Mouse (Mus musculus) limb, embryonic 12.5 days (tissue): ENCODE data around the gene Ascl1. TPM values are rescaled to one million over a fixed set of nuclear protein-coding genes. Genes with fewer than 3 reads are reported as not detected.

Source experiments
- ATAC-seq: fragments of 200-750 bp; cut with Nextera tagmentation; 2 replicates; pipeline ENCODE4 v1.8.0; 2017; ENCODE audit warnings: low read depth, moderate TSS enrichment; ENCODE audit not compliant: insufficient number of reproducible peaks, insufficient read depth, low FRiP score, low TSS enrichment
- H3K27ac ChIP-seq: fragments of 300-500 bp; sonication (generic); 2 replicates; pipeline ENCODE4 v1.5.1; 2016; ENCODE audit warnings: mild to moderate bottlenecking, moderate library complexity
- H3K27me3 ChIP-seq: fragments of 300-500 bp; sonication (generic); 2 replicates; pipeline ENCODE4 v1.6.1; 2016; ENCODE audit warnings: mild to moderate bottlenecking, moderate library complexity
- H3K36me3 ChIP-seq: fragments of 300-500 bp; sonication (generic); 2 replicates; pipeline ENCODE4 v1.6.1; 2016; ENCODE audit warnings: mild to moderate bottlenecking, moderate library complexity
- H3K4me1 ChIP-seq: fragments of 300-500 bp; sonication (generic); replicated peaks from 2 replicates; pipeline ENCODE4 v1.6.1; 2016
- H3K4me2 ChIP-seq: fragments of 300-500 bp; sonication (generic); 2 replicates; pipeline ENCODE4 v1.6.1; 2016; ENCODE audit warnings: mild to moderate bottlenecking, moderate library complexity
- H3K4me3 ChIP-seq: fragments of 300-500 bp; sonication (generic); replicated peaks from 2 replicates; pipeline ENCODE4 v1.5.1; 2016; ENCODE audit warnings: mild to moderate bottlenecking
- H3K9ac ChIP-seq: fragments of 300-500 bp; sonication (generic); replicated peaks from 2 replicates; pipeline ENCODE4 v1.6.1; 2016; ENCODE audit warnings: mild to moderate bottlenecking, moderate library complexity
- H3K9me3 ChIP-seq: fragments of 300-500 bp; sonication (generic); 2 replicates; pipeline ENCODE4 v1.6.1; 2016; ENCODE audit warnings: mild to moderate bottlenecking, moderate library complexity
- WGBS: fragments of 180-500 bp; shearing (Covaris S2); methylation state at CpG from one replicate; pipeline ENCODE4 v1.1.7; 2016; 5-methylcytosine and 5-hydroxymethylcytosine counted together
- polyA plus RNA-seq: library from polyadenylated mRNA; unstranded; fragments of >200 nt; fragmentation: Nextera tagmentation; extraction: Ambion mirVana; gene quantifications from 2 replicates; pipeline ENCODE4 v1.2.1, GENCODE M21; 2016

Gene Ascl1
- polyA plus RNA-seq, 1 experiment from 2014 or later = 0.10 TPM

- peaks cover 4% of the 10 kb centered on the region; the same call in 1 of the 2 replicates for H3K9me3 ChIP-seq
- H3K9ac ChIP-seq = no peak overlapping the region
- H3K4me3 ChIP-seq = no peak overlapping the region
- H3K27me3 ChIP-seq = peaks cover 91% of the 10 kb centered on the region
- H3K4me2 ChIP-seq = no peak overlapping the region
- 91% methylated on average over 2 of the region's 2 CpGs for WGBS
- ATAC-seq = no peak
- no peaks in the 10 kb centered on the region for H3K36me3 ChIP-seq
- peaks cover 22% of the 10 kb centered on the region for H3K4me1 ChIP-seq
- no peak overlapping the region for H3K27ac ChIP-seq
Measured at GRCm38 (mm10) chr10:87497056-87497455, 3.6 kb upstream of the Ascl1 start.

- Histone ChIP-seq H3K27ac (no peak overlapping the region), H3K4me1 (peaks cover 23% of the 10 kb centered on the region), H3K9ac (no peak overlapping the region), H3K4me2 (peak overlapping the region; percentile 97), H3K36me3 (no peaks in the 10 kb centered on the region), H3K4me3 (peak overlapping the region; percentile 61), H3K9me3 (peaks cover 4% of the 10 kb centered on the region; the same call in 1 of the 2 replicates), H3K27me3 (peaks cover 88% of the 10 kb centered on the region)
- ATAC-seq = no peak
- WGBS = under 1% methylated on average over 18 of the region's 18 CpGs
Measured at GRCm38 (mm10) chr10:87494596-87494995, 1.1 kb upstream of the Ascl1 start.

- peaks cover 27% of the 10 kb centered on the region for H3K4me1 ChIP-seq
- no peaks in the 10 kb centered on the region for H3K36me3 ChIP-seq
- no peak for ATAC-seq
- H3K4me3 ChIP-seq = peak overlapping the region; percentile 61
- H3K9me3 ChIP-seq = peaks cover 4% of the 10 kb centered on the region; the same call in 1 of the 2 replicates
- H3K27me3 ChIP-seq = peaks cover 88% of the 10 kb centered on the region
- H3K4me2 ChIP-seq = peak overlapping the region; percentile 97
- no peak overlapping the region for H3K27ac ChIP-seq
- no peak overlapping the region for H3K9ac ChIP-seq
- WGBS = 0% methylated on average over 4 of the region's 4 CpGs
Measured at GRCm38 (mm10) chr10:87494176-87494575, 716 bp upstream of the Ascl1 start.

GRCm38 (mm10) chr10:87492661-87493551, 554 bp downstream of the Ascl1 start:
- Histone ChIP-seq H3K27me3 (peaks cover 88% of the 10 kb centered on the region), H3K36me3 (no peaks in the 10 kb centered on the region), H3K4me1 (peaks cover 31% of the 10 kb centered on the region), H3K9ac (peak overlapping the region; percentile 57), H3K4me2 (peak overlapping the region; percentile 97), H3K4me3 (peak overlapping the region; percentile 61), H3K27ac (no peak overlapping the region), H3K9me3 (peaks cover 4% of the 10 kb centered on the region; the same call in 1 of the 2 replicates)
- under 1% methylated on average over 73 of the region's 90 CpGs for WGBS
- ATAC-seq = 0 out of 2 replicates have a peak, but pooled peaks have one; percentile 19

GRCm38 (mm10) chr10:87492332-87492660, 1.2 kb downstream of the Ascl1 start:
- peaks cover 92% of the 10 kb centered on the region for H3K27me3 ChIP-seq
- peak overlapping the region; percentile 57 for H3K9ac ChIP-seq
- no peaks in the 10 kb centered on the region for H3K36me3 ChIP-seq
- peaks cover 4% of the 10 kb centered on the region; the same call in 1 of the 2 replicates for H3K9me3 ChIP-seq
- H3K4me2 ChIP-seq = peak overlapping the region; percentile 97
- H3K4me3 ChIP-seq = peak overlapping the region; percentile 61
- H3K4me1 ChIP-seq = peaks cover 31% of the 10 kb centered on the region
- H3K27ac ChIP-seq = no peak overlapping the region
- under 1% methylated on average over 26 of the region's 26 CpGs for WGBS
- no peak for ATAC-seq

GRCm38 (mm10) chr10:87491485-87492040, 1.9 kb downstream of the Ascl1 start:
- H3K9me3 ChIP-seq = peaks cover 4% of the 10 kb centered on the region; the same call in 1 of the 2 replicates
- ATAC-seq = no peak
- H3K36me3 ChIP-seq = no peaks in the 10 kb centered on the region
- no peak overlapping the region for H3K9ac ChIP-seq
- H3K4me3 ChIP-seq = no peak overlapping the region
- no peak overlapping the region for H3K27ac ChIP-seq
- H3K4me1 ChIP-seq = peaks cover 31% of the 10 kb centered on the region
- peaks cover 96% of the 10 kb centered on the region for H3K27me3 ChIP-seq
- peak overlapping the region; percentile 97; the same call in 1 of the 2 replicates for H3K4me2 ChIP-seq
- under 1% methylated on average over 11 of the region's 11 CpGs for WGBS

GRCm38 (mm10) chr10:87490328-87490727, 3.1 kb downstream of the Ascl1 start:
- H3K9me3 ChIP-seq = no peaks in the 10 kb centered on the region
- H3K4me2 ChIP-seq = no peak overlapping the region
- H3K9ac ChIP-seq = no peak overlapping the region
- peaks cover 97% of the 10 kb centered on the region for H3K27me3 ChIP-seq
- no peak for ATAC-seq
- no peak overlapping the region for H3K4me3 ChIP-seq
- no peak overlapping the region for H3K27ac ChIP-seq
- H3K36me3 ChIP-seq = no peaks in the 10 kb centered on the region
- 5% methylated on average over 2 of the region's 2 CpGs for WGBS
- peaks cover 43% of the 10 kb centered on the region for H3K4me1 ChIP-seq

GRCm38 (mm10) chr10:87489246-87490009, 4.0 kb downstream of the Ascl1 start:
- Histone ChIP-seq H3K4me1 (peaks cover 35% of the 10 kb centered on the region), H3K27ac (no peak overlapping the region), H3K9me3 (no peaks in the 10 kb centered on the region), H3K27me3 (peaks cover 97% of the 10 kb centered on the region), H3K4me2 (no peak overlapping the region), H3K9ac (no peak overlapping the region), H3K36me3 (no peaks in the 10 kb centered on the region), H3K4me3 (no peak overlapping the region)
- under 1% methylated on average over 18 of the region's 18 CpGs for WGBS
- ATAC-seq = no peak

GRCm38 (mm10) chr10:87488429-87489145, 4.9 kb downstream of the Ascl1 start:
- Histone ChIP-seq H3K4me1 (peaks cover 28% of the 10 kb centered on the region), H3K9ac (no peak overlapping the region), H3K27ac (no peak overlapping the region), H3K27me3 (peaks cover 91% of the 10 kb centered on the region), H3K4me2 (peak overlapping the region; percentile 36), H3K9me3 (no peaks in the 10 kb centered on the region), H3K4me3 (no peak overlapping the region; the same call in 1 of the 2 replicates), H3K36me3 (no peaks in the 10 kb centered on the region)
- ATAC-seq = peak; percentile 68; the same call in 1 of the 2 replicates
- 2% methylated on average over 16 of the region's 16 CpGs for WGBS

- Histone ChIP-seq H3K4me3 (peak overlapping the region; percentile 29), H3K4me1 (peaks cover 21% of the 10 kb centered on the region), H3K9me3 (no peaks in the 10 kb centered on the region), H3K27ac (no peak overlapping the region), H3K9ac (no peak overlapping the region), H3K36me3 (no peaks in the 10 kb centered on the region), H3K4me2 (peak overlapping the region; percentile 52), H3K27me3 (peaks cover 80% of the 10 kb centered on the region)
- WGBS = under 1% methylated on average over 33 of the region's 33 CpGs
- no peak for ATAC-seq
Measured at GRCm38 (mm10) chr10:87485721-87486620, 7.5 kb downstream of the Ascl1 start.
